Mouse (Mus musculus): ENCODE data around the gene Med31.

GRCm38 (mm10) chr11:72226901-72227300 is 11.5 kb upstream of the Med31 start:
- no peak for TF ChIP-seq CTCF (IDR thresholded peaks at IDR 0.05)
- no peak for TF ChIP-seq EP300 (IDR thresholded peaks at IDR 0.05)
